Mouse (Mus musculus) liver, embryonic 15.5 days (tissue): ENCODE results near the gene Col6a2. TPM values are rescaled to one million over a fixed set of nuclear protein-coding genes. Genes with fewer than 3 reads are reported as not detected.

ENCODE experiments used
- polyA plus RNA-seq: library from polyadenylated mRNA; unstranded; fragments of >200 nt; fragmentation: Nextera tagmentation; extraction: Ambion mirVana; gene quantifications from 2 replicates; pipeline ENCODE4 v1.2.1, GENCODE M21; 2015

Col6a2 gene
- polyA plus RNA-seq, 1 experiment from 2014 or later, result 9.8 TPM

Other genes with a start within 250 kb of the Col6a2 start
- not detected in 2 replicates for gene AC141477.1, start 183.2 kb downstream of the Col6a2 start, polyA plus RNA-seq
- gene Pcnt, start 180.8 kb downstream of the Col6a2 start, polyA plus RNA-seq, result 8.0 and 8.6 TPM in 2 replicates
- not detected in 2 replicates for gene 2610028H24Rik, start 174.5 kb downstream of the Col6a2 start, polyA plus RNA-seq
- 18.0 and 18.5 TPM in 2 replicates for gene Mcm3ap, start 154.7 kb downstream of the Col6a2 start, polyA plus RNA-seq
- 2.6 and 2.7 TPM in 2 replicates for gene Ybey, start 154.5 kb downstream of the Col6a2 start, polyA plus RNA-seq
- 68.0 and 71.8 TPM in 2 replicates for gene Lss, start 92.0 kb downstream of the Col6a2 start, polyA plus RNA-seq
- gene Spatc1l, start 61.4 kb downstream of the Col6a2 start, polyA plus RNA-seq, result not detected in 2 replicates
- 41.2 and 55.5 TPM in 2 replicates for gene Ftcd, start 48.0 kb downstream of the Col6a2 start, polyA plus RNA-seq
- 10.8 and 11.4 TPM in 2 replicates for gene Col6a1, start 102.5 kb upstream of the Col6a2 start, polyA plus RNA-seq